In genomic region chr2:27235729-27236128, GRCm38 (mm10) we compare ENCODE assay signal across 9 mouse cellular contexts. TPM values are rescaled to one million over a fixed set of nuclear protein-coding genes. Genes with fewer than 3 reads are reported as not detected.
DNase-seq lines count a peak whose midpoint lies in the region; ATAC-seq and TF ChIP-seq lines count a peak whose summit lies in the region.
"Had no signal": no experiment of that assay in that cellular context is flagged by ENCODE, and none has a peak within 500 bp of the region (broad histone marks: within the 10 kb centered on the region; RNA-seq: fewer than 3 reads in every experiment).

No protein-coding gene starts in this region.

- no peaks in the 10 kb centered on the region for H3K27me3 ChIP-seq in testis, adult 2 months (ENCODE audit: control insufficient read depth, insufficient read depth, low read length)
- H3K27me3 ChIP-seq in lung, embryonic 15.5 days, result no peaks in the 10 kb centered on the region
- H3K27me3 ChIP-seq: embryonic facial prominence, embryonic 13.5 days had no signal

- TF ChIP-seq CTCF in testis, adult 2 months (IDR thresholded peaks at IDR 0.05; ENCODE audit: control insufficient read depth, insufficient read depth, insufficient replicate concordance, low read depth, low read length), result peak; percentile 45; the same call in 1 of the 2 replicates

- H3K4me1 ChIP-seq in testis, adult 2 months (ENCODE audit: control insufficient read depth, insufficient read depth, low read length), result no peaks in the 10 kb centered on the region
- peaks cover 7% of the 10 kb centered on the region; the same call in 1 of the 2 replicates for H3K4me1 ChIP-seq in lung, embryonic 15.5 days

- no peak for DNase-seq in testis, postnatal 14 days (ENCODE audit: low spot score)
- DNase-seq in cerebellum, postnatal 14 days, result peak; percentile 84 to 90
- DNase-seq in gastrocnemius, adult 8-10 months (ENCODE audit: low spot score in 2 of 2), result peak; percentile 34 to 36
- peak; percentile 57 to 72 for DNase-seq in kidney, postnatal 25 days
- peak; percentile 33 for DNase-seq in retina, postnatal 7 days (ENCODE audit: low read depth, low spot score)

- TF ChIP-seq POLR2A in testis, adult 2 months (IDR thresholded peaks at IDR 0.05; ENCODE audit: control insufficient read depth, low read depth, low read length), result no peak

- H3K36me3 ChIP-seq in testis, adult 2 months (ENCODE audit: control insufficient read depth, insufficient read depth, low read length), result no peaks in the 10 kb centered on the region
- no peaks in the 10 kb centered on the region for H3K36me3 ChIP-seq in lung, embryonic 15.5 days
- H3K36me3 ChIP-seq: embryonic facial prominence, embryonic 13.5 days had no signal

- ATAC-seq in lung, embryonic 15.5 days (ENCODE audit: borderline replicate concordance, extremely low read depth, low FRiP score, low TSS enrichment), result peak; percentile 35; the same call in 1 of the 2 replicates
- no peak for ATAC-seq in monocyte, adult 5-6 weeks (replicated peaks; ENCODE audit: insufficient number of reproducible peaks, low FRiP score, low TSS enrichment, poor library complexity, severe bottlenecking)

- no peak overlapping the region for H3K4me3 ChIP-seq in testis, adult 2 months (ENCODE audit: control insufficient read depth, low read depth, low read length)
- H3K4me3 ChIP-seq in lung, embryonic 15.5 days, result no peak overlapping the region
- H3K4me3 ChIP-seq: embryonic facial prominence, embryonic 13.5 days had no signal

- WGBS in lung, embryonic 15.5 days, result 10% methylated on average over 3 of the region's 3 CpGs

- no peaks in the 10 kb centered on the region for H3K9me3 ChIP-seq in lung, embryonic 15.5 days
- H3K9me3 ChIP-seq: embryonic facial prominence, embryonic 13.5 days had no signal

- no peak overlapping the region for H3K9ac ChIP-seq in lung, embryonic 15.5 days
- H3K9ac ChIP-seq: embryonic facial prominence, embryonic 13.5 days had no signal

- no peak overlapping the region for H3K4me2 ChIP-seq in lung, embryonic 15.5 days
- H3K4me2 ChIP-seq: embryonic facial prominence, embryonic 13.5 days had no signal

- H3K27ac ChIP-seq in testis, adult 2 months (ENCODE audit: control insufficient read depth, insufficient read depth, low read depth, low read length), result no peak overlapping the region
- no peak overlapping the region for H3K27ac ChIP-seq in lung, embryonic 15.5 days
- H3K27ac ChIP-seq: embryonic facial prominence, embryonic 13.5 days had no signal

RNA-seq across cellular contexts. Expression of gene Sardh, which starts 12.4 kb away (rescaled TPM):
- polyA plus RNA-seq in testis, adult 2 months (2012; rRNA removed), result 1.7 and 3.1 TPM in 2 replicates
- 1 to 10 TPM in 3 of 4 experiments, under 1 TPM in 1; 0.46 to 1.8 (median 1.5) TPM for total RNA-seq in gastrocnemius, adult 8-10 months (2022)
- 25.6 and 27.9 TPM in 2 replicates for polyA plus RNA-seq in lung, embryonic 15.5 days (2015; fragmentation: Nextera tagmentation; extraction: Ambion mirVana)
- not detected in 3 replicates for total RNA-seq in monocyte, adult 5-6 weeks (2017)
